Mouse (Mus musculus) cerebellum, postnatal 10 days (tissue): ENCODE results near the gene Arl6.

ENCODE experiments used
- DNase-seq, 2 experiments: peaks; one replicate each; pipeline ENCODE4 v3.0.0; 2021; ENCODE audit warnings: mixed read lengths in 2 of 2

Gene Arl6

DNA sequence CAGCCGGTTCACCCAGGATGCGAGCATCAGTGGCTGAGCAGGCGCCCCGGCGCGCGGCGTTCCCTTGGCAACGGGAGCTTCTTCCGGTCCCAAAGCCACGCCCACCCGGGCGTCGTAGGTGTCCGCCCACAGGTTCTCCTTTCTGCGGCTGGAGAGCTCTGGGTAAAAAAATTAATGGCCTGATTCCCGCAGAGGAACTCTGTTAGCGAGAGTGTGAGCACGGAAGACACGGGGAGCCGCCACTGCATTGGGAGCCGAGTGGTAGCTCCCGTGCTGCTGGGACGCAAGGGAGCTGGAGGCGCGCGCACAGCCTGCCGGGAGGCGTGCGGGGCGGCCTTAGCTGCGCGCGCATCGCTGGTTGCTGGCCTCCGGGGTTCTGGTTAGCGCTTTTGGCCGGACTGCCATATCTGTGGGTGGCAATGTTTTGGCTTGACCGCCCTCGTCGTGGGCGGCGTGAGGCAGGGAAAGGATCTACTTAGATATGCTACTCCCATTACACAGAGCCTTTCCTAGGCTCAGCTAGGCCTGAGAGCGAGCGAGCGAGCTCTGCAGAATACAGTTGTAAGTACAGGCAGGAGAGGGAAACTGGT is at the start of gene Arl6:
TSS of gene Arl6 (minus strand) at position 290 of the 590 bp plus-strand sequence.
- DNase-seq = peak; percentile 98

DNA sequence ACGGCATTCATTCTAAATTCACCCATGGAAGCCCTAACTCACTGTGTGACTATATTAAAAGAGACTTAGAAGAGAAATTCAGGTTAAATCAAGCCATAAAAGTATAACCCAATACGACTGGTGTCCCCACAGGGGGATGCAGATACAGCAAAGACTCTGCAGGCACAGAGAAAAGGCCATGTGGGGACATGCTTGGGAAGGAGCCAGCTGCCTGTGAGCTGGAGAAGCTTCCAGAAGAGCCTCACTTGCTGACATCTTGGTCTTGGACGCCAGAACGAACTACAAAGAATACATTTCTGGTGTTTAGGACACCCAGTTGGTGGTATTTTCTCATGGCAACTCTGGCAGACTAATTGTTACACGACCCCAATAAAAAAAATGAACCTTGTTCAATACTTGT is 45.9 kb upstream of the Arl6 start:
- DNase-seq = peak; percentile 45 to 54

DNA sequence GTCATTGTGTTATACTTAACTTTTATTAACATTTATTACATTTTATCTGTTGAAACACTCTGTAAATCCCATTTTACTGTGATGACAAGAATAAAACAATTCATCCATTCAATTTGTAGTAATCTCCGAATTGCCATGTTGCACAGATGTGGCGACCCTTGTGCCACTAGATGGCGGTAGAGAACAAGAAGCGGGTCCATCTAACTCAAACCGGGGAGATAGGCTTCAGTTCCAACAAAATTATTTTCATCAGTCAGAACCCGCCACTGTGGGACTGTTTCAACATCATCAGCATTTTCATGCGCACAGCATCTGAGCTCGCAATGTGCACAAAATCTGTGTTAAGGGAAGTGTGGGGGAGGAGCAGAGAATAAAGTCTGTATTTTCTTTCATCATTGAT is 44.2 kb upstream of the Arl6 start:
- peak; percentile 91 to 96 for DNase-seq

DNA sequence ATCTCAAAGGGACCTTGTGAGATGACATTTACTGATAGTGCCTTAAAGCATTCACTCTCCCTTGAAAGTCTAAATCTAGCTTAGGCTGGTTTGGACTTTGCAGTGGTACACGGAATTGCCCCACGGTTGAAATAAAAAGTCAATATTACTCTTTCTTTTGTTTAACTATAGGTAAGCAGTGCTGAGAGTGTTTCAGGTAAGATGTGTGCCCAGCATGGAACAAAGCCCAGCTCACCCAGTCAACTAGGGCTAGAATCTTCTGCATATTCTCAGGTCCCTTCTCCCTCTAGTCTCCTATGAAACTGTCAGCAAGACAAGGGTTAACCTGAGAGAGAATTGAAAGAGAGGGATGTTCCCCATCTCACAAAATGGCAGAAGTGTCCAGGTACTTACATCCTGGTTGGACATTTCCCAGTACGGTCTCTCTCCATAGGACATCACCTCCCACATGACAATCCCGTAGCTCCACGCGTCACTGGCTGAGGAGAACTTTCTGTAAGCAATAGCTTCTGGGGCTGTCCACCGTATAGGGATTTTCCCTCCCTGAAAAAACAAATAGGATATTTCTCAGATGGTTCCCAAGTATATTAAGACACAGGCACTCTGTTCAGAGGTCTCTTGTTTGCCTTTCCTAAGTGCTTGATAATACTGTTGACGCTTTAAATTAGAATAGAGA is 43.2 kb upstream of the Arl6 start:
- no peak for DNase-seq

DNA sequence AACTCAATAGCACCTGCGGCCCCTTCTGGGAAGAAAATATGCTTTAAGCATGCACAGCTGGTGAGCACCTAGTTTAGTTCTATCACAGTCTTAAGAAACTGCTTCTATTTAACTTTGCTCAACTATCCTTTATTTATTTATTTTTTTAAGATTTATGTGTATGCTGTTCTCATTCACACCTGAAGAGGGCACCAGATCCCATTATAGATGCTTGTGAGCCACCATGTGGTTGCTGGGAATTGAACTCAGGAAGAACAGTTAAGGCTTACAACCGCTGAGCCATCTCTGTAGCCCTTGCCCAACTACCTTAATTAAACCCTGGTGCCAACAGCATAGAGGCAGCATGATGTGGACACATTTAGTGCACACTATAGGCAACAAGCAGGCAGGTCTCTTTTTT is 27.7 kb upstream of the Arl6 start:
- DNase-seq = no peak

DNA sequence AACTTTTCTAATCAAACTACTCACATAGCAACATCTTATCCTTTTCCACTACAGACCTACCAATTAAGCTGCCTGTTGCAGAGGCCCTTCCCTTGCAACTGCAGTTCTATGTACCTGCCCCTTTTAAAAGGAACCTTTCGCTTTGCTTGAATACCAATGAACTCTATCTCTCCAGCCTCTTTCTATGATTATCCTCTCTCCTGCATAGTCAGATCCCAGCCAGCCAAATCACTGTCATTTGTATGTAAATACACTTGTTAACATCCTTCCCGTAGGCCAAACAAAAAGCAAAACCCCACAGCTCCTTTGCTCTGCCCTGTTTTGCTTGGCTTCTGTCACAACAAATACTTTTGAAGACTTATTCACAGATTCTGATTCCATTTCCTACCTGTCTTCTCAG is 4.6 kb upstream of the Arl6 start:
- DNase-seq = no peak

DNA sequence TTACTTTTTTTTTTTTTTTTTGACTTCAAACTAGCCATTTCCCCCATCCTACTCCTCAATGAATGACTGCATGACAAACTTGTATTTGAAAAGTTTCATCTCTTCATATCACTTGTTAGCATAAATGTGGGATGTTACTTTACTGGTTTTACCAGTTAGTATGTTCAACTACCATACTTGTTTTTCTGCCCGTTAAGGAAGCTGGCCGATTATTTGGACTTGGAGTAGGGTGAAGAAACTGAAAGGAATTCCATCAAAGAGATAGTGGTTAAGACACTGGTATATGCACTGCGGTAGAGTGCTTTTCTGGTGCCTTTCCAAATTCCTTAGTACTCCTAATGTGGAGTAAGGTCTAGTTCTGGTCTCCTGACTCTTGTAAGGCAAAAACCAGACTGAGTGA is 794 bp upstream of the Arl6 start:
- DNase-seq = peak in 1 of 2 experiments; percentile 10

DNA sequence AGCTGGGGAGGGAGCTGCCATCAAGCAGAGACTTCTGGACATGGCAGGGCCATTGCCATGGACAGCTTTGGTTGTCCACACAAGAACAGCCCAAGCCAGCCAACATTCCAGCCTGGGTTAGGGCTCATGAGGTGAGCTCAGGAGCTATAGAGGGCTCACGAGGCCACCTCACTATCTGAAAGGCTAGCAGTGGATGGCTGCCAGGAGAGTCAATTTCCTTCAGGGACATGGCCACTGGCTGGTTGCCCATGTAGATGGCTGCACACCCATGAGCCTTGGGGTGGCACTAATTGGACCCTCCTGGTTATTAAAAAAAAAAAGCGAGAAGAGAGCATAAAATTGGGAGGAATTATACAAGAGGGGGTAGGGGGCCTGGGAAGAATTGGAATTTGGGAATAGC is 4.6 kb downstream of the Arl6 start:
- DNase-seq = peak; percentile 55 to 61

DNA sequence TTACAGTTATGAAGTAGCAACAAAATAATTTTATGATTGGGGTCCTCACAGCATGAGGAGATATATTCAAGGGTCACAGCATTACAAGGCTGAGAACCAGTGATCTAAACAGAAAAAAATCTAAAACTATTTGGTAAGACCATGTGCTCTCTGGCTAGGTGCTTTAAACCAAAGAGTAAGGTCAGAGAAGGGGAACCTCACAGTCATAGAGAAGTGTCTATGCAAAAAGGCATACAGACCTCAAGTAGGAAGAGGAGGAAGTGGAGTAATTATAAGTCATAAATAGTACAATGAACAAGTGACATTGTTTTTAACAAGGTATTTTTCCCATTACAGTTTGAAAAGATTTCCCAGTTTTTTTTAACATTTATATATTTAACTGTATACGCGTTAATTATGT is 17.6 kb downstream of the Arl6 start:
- no peak for DNase-seq

DNA sequence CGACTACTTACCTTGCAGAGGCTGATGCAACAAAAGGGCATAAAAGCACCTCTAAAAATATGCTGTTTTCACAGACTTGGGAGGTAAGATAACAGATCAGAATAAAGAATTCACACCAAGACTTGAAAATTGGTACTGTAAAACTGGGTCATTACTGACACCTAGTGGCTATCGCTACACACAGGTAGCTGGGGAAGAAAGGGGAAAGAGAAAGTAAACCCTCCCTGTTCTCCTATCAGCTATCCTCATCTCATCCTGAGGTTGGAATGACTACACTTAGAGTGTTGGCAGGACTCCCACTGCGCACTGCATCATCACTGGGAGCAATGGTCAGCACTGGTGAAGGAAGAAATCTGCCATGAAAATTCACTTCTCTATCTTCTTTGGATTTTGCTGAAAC is 22.0 kb downstream of the Arl6 start:
- DNase-seq = peak; percentile 58 to 74

DNA sequence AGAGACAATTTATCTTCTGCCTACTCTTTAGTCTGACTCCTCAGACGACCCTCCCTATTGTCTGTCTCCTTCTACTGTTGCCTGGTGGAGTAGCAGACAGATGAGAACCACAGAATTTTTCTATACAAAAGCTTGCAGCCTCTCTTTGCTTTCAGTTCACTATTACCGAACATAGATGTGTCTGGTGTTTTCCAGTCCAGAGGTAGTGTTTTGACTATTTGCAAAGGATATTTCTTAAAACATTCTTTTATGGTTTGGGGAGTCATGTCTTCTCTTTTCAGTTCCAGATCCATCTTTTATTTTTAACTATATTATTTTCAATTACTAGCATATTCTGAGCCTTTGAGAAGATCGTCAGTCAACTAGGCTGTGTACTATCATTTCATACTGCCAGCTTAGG is 23.5 kb downstream of the Arl6 start:
- no peak for DNase-seq

DNA sequence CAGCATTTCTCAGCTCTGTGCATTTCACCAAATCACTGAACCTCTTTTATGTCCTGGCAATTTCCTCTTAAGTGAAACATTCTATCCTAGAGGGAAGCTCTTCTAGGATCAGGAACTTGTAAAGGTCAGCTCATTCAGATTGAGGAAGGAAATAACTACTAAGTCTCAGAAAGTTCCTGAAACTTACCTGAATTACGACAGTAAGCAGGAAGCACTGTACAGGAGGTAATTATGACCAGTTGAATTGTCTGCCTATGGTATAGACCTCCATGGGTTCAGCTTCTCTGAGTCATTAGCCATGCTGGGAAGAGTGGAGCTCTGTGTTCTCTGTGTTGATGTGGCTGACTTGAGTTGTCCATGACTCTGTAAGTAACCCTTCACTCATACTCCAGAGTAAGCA is 28.4 kb downstream of the Arl6 start:
- no peak for DNase-seq

DNA sequence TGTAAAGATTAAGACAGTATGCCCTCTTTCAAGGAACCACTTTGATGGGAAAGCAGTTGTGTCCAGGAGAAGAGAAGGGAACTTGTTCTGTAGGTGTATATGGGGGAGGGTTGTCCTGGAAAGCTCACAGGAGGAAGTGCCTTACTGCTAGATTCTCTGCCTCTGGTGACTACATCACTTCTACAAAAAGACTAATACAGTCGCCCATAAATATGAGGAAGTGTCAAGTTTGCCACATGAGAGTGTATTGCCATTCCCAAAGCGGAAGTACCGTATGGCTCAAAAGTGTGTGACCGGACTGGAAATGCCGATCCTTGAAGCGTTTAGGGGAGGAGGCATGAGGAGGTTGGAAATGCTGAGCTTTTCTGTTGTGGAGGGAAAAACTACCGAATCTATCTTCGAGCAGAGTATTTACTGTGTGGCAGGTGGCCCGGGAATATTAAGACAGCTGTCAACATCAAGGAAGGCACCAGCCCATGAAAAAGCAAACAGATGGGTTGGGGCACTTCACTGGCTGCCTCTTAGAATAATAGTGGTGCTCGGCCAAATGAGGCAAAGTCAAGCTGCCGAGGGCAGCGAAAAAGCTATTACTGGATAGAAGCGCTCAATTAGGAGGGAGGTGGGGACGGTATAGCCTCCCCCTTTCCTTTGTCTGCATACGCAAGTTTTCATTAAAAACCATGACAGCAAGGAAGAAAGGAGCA is 35.0 kb downstream of the Arl6 start:
- peak; percentile 67 to 77 for DNase-seq

DNA sequence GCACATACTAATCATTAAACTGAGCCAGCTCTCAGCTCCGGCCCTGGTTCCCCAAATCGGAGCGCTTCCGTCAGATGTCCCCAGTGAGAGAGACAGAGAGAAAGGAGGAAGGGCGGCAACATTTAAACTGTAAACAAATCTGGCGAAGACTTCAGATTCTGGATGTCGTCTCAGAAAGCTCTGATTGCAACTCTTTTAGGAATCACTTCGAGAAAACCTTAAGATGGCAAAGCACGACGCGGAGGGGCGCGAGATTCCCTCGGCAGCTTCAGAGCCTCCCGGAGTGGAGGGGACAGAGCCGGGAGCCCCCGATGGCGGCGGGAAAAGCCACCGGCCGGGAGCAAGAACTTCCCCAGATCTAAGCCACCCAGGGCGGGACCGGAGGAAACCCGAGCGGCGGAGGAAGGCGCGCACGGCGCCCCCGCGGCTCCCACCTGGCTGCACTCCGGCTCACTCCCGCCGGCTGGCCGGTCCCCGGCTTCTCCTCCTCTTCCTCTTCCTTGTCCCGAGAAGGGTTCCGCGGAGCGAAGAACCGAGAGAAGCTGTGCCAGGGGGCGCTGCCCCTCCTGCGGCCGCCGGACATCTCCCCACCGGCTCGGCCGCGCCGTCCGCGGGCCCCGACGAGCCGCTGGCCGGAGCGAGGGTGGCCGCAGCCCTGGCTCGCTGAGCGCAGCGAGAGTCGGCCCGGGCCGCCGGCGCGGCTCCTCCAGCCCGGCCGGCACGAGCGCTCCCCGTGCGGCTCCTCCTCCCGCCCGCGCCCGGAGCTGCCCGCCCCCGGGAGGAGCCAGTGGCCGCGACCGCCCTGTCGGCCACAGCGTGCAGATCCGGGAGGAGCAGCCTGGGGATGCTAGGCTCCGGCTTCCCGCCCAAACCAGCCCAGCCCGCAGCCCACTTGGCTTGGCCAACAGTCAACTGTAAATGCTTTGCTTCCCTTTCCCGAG is 38.6 kb downstream of the Arl6 start, which contains the start of gene Crybg3:
TSS of gene Crybg3 (minus strand) at position 669 of the 941 bp plus-strand sequence.
- peak; percentile 71 to 85 for DNase-seq

DNA sequence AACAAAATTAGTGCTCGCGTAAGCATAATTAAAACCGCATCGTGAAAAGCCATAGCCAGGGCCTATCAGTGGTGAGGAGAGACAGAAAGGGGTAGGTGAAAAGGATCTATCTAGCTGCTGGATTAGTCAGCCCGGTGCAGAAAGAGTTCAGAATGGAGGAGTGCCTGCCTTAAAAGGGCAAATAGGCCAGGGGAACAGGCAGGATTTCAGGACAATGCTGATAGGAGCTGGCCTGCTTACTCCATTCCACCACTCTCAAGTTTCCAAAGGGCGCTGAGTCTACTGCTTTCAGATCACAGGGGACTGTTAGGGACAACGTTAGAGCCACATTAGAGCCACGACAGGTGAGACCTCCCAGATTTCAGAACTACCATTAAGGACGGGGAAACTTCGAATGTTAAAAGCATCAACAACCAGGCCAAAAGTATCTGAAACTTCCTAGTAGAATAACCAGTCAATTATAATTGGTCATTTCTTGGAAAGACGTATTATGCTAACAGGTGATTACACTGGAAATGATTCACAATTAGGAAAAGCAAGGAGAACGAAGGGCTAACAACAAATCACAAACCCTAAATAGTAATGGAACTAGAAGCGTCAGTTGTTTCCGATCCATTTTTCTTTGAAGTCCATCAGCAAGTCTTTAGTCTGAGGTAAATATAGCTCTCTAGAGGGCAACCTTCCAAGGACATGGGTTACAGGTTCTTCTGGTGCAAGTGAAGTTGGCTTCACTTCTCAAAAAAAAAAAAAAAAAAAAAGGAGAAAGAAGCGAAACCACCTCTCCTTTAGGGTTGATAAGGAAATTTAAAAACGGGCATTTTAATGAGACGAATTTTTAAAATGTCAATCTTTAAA is 39.6 kb downstream of the Arl6 start:
- DNase-seq = peak in 1 of 2 experiments; percentile 14

DNA sequence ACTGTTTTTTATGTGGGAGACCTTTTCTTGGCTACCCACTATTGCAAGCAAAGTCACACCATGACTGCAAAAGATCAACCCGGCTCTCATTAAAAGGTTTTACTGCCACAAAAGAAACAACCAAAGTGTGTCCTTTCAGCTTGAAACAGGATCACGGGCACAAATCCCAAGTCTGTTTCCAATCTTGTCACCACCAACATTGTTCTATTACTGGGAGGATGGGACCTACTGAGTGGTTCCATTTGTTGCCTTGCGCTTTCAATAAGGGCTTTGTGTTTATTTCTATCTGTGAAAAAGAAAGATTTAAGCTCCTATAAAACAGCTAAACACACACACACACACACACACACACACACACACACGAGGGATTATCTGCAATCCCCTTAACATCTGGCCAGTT is 40.2 kb downstream of the Arl6 start:
- no peak for DNase-seq

DNA sequence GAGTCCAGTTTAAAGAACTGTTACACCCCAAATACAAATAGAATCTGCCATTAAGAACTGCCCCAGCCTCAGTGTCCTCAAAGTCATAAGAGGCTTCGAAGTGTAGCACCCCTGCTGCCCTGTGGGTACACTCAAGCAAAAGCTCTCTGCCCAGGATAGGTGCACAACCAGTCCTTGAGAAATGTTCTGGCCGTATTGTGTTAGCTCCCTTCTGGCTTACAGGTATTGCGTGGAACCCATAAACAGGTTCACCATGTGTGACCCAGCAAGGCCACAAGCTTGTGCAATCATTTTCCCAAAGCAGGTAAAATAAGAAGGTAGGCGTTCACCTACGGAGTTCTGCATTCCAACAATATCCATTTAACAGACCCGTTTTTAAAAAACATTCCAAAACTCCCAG is 41.9 kb downstream of the Arl6 start:
- no peak for DNase-seq

DNA sequence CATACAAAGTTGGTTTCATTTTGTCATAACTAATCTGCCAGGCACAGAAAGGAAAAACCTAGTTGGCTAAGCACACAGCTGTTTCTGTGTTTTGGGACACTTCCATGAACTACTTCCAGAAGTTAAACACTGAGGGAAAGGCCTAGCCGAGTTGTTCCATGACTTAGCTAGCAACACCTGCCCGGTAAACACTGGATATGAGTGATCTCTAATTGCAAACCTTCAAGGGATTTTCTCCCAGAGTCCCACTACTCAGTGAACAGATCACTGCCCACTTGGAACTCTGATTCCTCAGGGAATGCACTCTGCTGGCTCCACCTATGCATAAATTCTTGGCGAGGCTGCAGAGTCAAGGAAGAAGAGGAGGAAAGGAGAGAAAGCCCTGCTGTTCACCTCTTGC is 44.5 kb downstream of the Arl6 start:
- no peak for DNase-seq

DNA sequence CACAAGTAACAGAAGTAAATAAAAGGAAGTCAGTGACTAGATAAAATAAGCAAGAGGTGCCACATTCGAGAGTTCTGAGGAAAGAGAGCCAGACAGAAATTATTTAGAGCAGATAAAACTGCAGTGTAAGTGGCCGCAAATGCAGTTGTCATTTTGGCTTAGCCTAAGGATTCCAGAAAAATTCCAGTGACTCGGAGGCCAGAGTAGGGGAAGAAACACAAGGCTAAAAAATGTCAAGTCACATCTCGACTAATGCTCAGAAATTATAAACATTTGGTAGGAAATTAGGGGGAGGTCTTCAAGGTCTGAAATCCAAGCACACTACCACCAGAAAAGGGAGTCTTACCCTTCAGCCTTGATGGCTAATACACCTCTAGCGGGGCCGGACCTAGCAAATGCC is 48.4 kb downstream of the Arl6 start:
- DNase-seq = no peak

DNA sequence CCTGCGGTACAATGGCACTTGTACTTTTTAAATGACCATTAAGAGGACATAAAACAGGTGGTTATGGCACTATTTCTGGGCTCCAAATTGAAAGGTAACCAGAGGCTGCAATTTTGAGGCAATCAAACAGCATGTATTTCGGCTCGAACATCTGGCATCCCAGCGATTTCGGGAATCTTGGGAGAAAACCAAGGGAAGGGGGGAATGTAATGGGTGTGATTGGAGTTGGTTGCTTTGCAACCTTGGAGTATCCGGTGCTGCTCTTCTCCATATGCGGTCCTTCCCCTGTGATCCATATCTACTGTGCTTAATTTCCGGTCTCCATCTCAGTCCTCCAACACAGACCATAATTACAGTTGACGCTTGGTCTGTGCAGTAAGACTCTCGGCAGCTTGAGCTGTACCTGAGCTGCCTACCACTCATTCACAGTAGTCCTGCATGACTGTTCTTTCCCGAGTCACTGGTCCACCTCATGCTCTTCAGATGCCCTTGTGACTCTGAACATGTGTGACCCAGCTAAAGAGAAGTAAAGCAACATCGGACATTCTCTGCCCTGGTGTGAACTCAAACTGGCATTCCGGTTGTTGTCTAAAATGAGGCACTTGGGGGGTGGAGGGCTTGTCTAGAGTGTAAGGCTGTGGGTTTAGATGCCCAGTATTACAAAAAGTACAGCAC is 50.7 kb downstream of the Arl6 start:
- DNase-seq = no peak

DNA sequence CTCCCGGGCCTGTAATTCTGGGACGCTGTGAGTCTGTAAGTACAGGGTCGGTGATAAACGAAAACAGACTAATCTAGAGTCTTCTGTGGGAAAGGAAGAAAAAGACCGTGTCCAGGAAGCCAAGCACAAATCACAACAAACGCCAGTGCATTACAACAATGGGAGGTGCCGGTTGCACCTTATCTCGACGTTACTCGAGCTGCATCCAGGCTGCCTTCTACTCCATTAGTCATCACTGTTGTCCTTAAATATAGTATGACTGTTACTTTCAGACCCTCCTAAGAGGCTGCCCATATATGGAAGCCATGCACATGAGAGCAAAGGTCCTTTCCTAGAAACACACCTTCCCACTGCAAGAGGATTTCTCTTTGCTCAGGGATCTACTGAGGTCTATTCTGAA is 51.4 kb downstream of the Arl6 start:
- DNase-seq = no peak
